Mouse (Mus musculus) hindbrain, embryonic 14.5 days (tissue): Measurements from ENCODE around the gene Il22ra1. TPM values are rescaled to one million over a fixed set of nuclear protein-coding genes. Genes with fewer than 3 reads are reported as not detected.

Experiments used
- ATAC-seq: fragments of 200-750 bp; cut with Nextera tagmentation; 2 replicates; pipeline ENCODE4 v1.8.0; 2017; ENCODE audit warnings: moderate number of reproducible peaks, mild to moderate bottlenecking, moderate TSS enrichment, moderate library complexity; ENCODE audit not compliant: low FRiP score
- DNase-seq: peaks from one replicate; pipeline ENCODE4 v3.0.0-alpha.2; 2015; ENCODE audit warnings: low spot score
- H3K27ac ChIP-seq: fragments of 300-500 bp; sonication (generic); 2 replicates; pipeline ENCODE4 v1.5.1; 2014; ENCODE audit warnings: mild to moderate bottlenecking, moderate library complexity
- H3K27me3 ChIP-seq: fragments of 300-500 bp; sonication (generic); 2 replicates; pipeline ENCODE4 v1.6.1; 2014; ENCODE audit warnings: mild to moderate bottlenecking, low read length, mixed read lengths; ENCODE audit not compliant: control insufficient read depth, insufficient read depth
- H3K36me3 ChIP-seq: fragments of 300-500 bp; sonication (generic); replicated peaks from 2 replicates; pipeline ENCODE4 v1.6.1; 2014; ENCODE audit not compliant: control insufficient read depth, insufficient read depth
- H3K4me1 ChIP-seq: fragments of 300-500 bp; sonication (generic); replicated peaks from 2 replicates; pipeline ENCODE4 v1.6.1; 2014; ENCODE audit warnings: antibody characterized with exemption, low read length, mixed read lengths; ENCODE audit not compliant: control insufficient read depth, insufficient read depth
- H3K4me2 ChIP-seq: fragments of 300-500 bp; sonication (generic); replicated peaks from 2 replicates; pipeline ENCODE4 v1.6.1; 2014; ENCODE audit warnings: mild to moderate bottlenecking, moderate library complexity
- H3K4me3 ChIP-seq: fragments of 300-500 bp; sonication (generic); replicated peaks from 2 replicates; pipeline ENCODE4 v1.5.1; 2014; ENCODE audit warnings: mild to moderate bottlenecking, low read length
- H3K9ac ChIP-seq: fragments of 300-500 bp; sonication (generic); 2 replicates; pipeline ENCODE4 v1.6.1; 2014
- H3K9me3 ChIP-seq: fragments of 300-500 bp; sonication (generic); 2 replicates; pipeline ENCODE4 v1.6.1; 2016; ENCODE audit warnings: low read length; ENCODE audit not compliant: control insufficient read depth
- WGBS: fragments of 180-500 bp; shearing (Covaris S2); extraction: QIAGEN DNeasy Blood & Tissue Kit; methylation state at CpG from one replicate; pipeline ENCODE4 v1.1.7; 2014; 5-methylcytosine and 5-hydroxymethylcytosine counted together
- polyA plus RNA-seq: library from polyadenylated mRNA; unstranded; fragments of >200 nt; fragmentation: Nextera tagmentation; extraction: Ambion mirVana; gene quantifications from 2 replicates; pipeline ENCODE4 v1.2.1, GENCODE M21; 2014

Gene Il22ra1
- not detected in 2 replicates for polyA plus RNA-seq

DNA sequence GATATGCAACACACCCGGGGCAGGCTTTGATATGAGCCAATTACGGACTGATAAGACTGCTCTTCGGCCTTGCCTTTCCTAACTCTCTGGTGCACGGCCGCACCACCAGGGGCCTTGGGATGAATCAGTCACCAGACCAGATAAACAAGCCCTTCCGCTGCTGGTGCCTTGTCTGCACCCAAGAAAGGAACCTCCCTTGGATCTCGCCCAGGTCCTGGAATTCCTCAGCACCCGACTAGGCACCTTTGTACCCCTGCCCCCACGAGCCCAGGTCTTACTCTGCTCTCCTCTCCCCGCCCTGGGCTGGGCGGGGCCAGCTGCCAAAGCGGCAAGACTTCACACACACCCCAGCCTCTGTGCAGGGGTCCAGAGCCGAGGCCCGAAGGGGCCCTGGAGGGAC is at the start of gene Il22ra1:
TSS of gene Il22ra1 (plus strand) at position 356 of the 400 bp plus-strand sequence.
- no peaks in the 10 kb centered on the region for H3K36me3 ChIP-seq
- ATAC-seq = no peak
- H3K27ac ChIP-seq = no peak within 1 kb of the TSS
- no peak within 1 kb of the TSS for H3K4me3 ChIP-seq
- WGBS = 59% methylated on average over 14 of the region's 14 CpGs
- H3K27me3 ChIP-seq = no peaks in the 10 kb centered on the region
- no peak for DNase-seq
- H3K4me1 ChIP-seq = no peaks in the 10 kb centered on the region
- no peak within 1 kb of the TSS for H3K4me2 ChIP-seq
- H3K9me3 ChIP-seq = no peaks in the 10 kb centered on the region; the same call in 1 of the 2 replicates
- no peak within 1 kb of the TSS for H3K9ac ChIP-seq

- Histone ChIP-seq H3K36me3 (no peaks in the 10 kb centered on the region), H3K4me1 (peaks cover 4% of the 10 kb centered on the region; the same call in 1 of the 2 replicates), H3K4me3 (no peak overlapping the region), H3K4me2 (no peak overlapping the region), H3K9me3 (no peaks in the 10 kb centered on the region), H3K27me3 (peaks cover 7% of the 10 kb centered on the region; the same call in 1 of the 2 replicates), H3K9ac (no peak overlapping the region), H3K27ac (no peak overlapping the region)
- WGBS = 77% methylated on average over 4 of the region's 4 CpGs
- no peak for ATAC-seq
- DNase-seq = no peak
These were observed 48.7 kb upstream of the Il22ra1 start for GRCm38 (mm10) chr4:135679316-135679715.

DNA sequence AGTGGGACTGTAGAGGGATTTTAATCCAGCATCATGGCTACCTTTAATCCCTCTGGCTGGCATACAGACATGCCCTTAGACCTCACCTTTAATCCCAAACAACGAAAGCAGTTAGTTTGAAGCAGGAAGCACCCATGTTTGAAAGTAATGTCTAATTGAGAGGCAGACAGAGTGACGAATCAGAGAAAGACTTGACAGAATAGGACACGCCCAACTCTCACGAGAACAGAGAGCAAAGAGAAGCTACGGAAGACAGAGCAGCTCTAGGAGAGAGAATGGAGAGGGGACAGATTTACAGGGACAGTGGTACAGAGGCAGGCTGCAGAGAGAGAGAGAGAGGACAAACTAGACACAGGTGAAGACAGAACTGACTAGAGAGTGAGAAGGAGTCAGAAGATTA is 46.2 kb upstream of the Il22ra1 start:
- H3K9me3 ChIP-seq = no peaks in the 10 kb centered on the region
- H3K9ac ChIP-seq = no peak overlapping the region
- H3K4me1 ChIP-seq = peaks cover 7% of the 10 kb centered on the region; the same call in 1 of the 2 replicates
- DNase-seq (no peak), ATAC-seq (no peak)
- no peak overlapping the region for H3K27ac ChIP-seq
- H3K4me2 ChIP-seq = no peak overlapping the region
- H3K36me3 ChIP-seq = no peaks in the 10 kb centered on the region
- WGBS = 74% methylated on average over 5 of the region's 5 CpGs
- H3K4me3 ChIP-seq = no peak overlapping the region
- H3K27me3 ChIP-seq = peaks cover 32% of the 10 kb centered on the region

- Histone ChIP-seq H3K4me1 (peaks cover 7% of the 10 kb centered on the region; the same call in 1 of the 2 replicates), H3K9me3 (no peaks in the 10 kb centered on the region), H3K4me2 (no peak overlapping the region), H3K4me3 (no peak overlapping the region), H3K36me3 (no peaks in the 10 kb centered on the region), H3K9ac (no peak overlapping the region), H3K27ac (no peak overlapping the region), H3K27me3 (peaks cover 48% of the 10 kb centered on the region)
- DNase-seq = peak; percentile 45
- no peak for ATAC-seq
- 25% methylated on average over 4 of the region's 4 CpGs for WGBS
These were observed 44.4 kb upstream of the Il22ra1 start for GRCm38 (mm10) chr4:135683553-135683952.

- Histone ChIP-seq H3K27ac (no peak overlapping the region), H3K9me3 (no peaks in the 10 kb centered on the region), H3K4me1 (peaks cover 7% of the 10 kb centered on the region; the same call in 1 of the 2 replicates), H3K27me3 (peaks cover 53% of the 10 kb centered on the region), H3K4me3 (no peak overlapping the region), H3K4me2 (no peak overlapping the region), H3K9ac (no peak overlapping the region), H3K36me3 (no peaks in the 10 kb centered on the region)
- DNase-seq (peak; percentile 56), ATAC-seq (no peak)
- WGBS = 37% methylated on average over 3 of the region's 3 CpGs
These were observed 43.2 kb upstream of the Il22ra1 start for GRCm38 (mm10) chr4:135684731-135685130.

GRCm38 (mm10) chr4:135685906-135686567 is 41.9 kb upstream of the Il22ra1 start, which contains the start of gene Ifnlr1:
Gene Ifnlr1 (plus strand): TSS chr4:135686287.
- DNase-seq = peak; percentile 37

GRCm38 (mm10) chr4:135686568-135686953 is 41.4 kb upstream of the Il22ra1 start:
- no peak for ATAC-seq
- H3K27me3 ChIP-seq = peaks cover 53% of the 10 kb centered on the region

More at GRCm38 (mm10) chr4:135685906-135686567, 41.9 kb upstream of the Il22ra1 start, which contains the start of gene Ifnlr1:
- no peak for ATAC-seq
- H3K9ac ChIP-seq = peak within 1 kb of the TSS; percentile 56
- no peaks in the 10 kb centered on the region for H3K36me3 ChIP-seq
- peaks cover 53% of the 10 kb centered on the region for H3K27me3 ChIP-seq
- peaks cover 7% of the 10 kb centered on the region; the same call in 1 of the 2 replicates for H3K4me1 ChIP-seq
- WGBS = under 1% methylated on average over 39 of the region's 41 CpGs
- peak within 1 kb of the TSS; percentile 94 for H3K4me2 ChIP-seq
- H3K9me3 ChIP-seq = no peaks in the 10 kb centered on the region
- H3K27ac ChIP-seq = no peak within 1 kb of the TSS
- H3K4me3 ChIP-seq = peak within 1 kb of the TSS; percentile 43

DNA sequence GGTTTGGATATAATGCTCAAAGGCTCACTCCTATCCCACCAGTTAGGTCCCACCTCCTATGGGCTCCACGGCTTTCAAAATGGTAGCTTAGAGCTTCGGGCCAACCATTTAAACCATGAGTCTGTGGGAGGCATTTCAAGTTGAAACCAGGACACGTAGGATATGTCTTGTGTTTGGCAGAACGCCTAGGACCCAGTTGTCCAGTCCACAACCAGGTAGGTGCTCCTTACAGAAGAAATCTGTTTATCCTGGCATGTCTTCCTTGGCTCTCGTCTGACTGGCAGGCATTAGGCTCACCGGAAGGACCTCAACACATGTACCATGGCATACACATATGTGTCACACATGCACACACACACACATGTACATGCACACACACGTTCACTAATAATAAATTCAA is 38.2 kb upstream of the Il22ra1 start:
- DNase-seq = no peak
- no peak overlapping the region for H3K9ac ChIP-seq
- H3K4me1 ChIP-seq = peaks cover 7% of the 10 kb centered on the region; the same call in 1 of the 2 replicates
- no peak overlapping the region for H3K4me3 ChIP-seq
- ATAC-seq = no peak
- no peaks in the 10 kb centered on the region for H3K9me3 ChIP-seq
- no peak overlapping the region for H3K27ac ChIP-seq
- H3K27me3 ChIP-seq = peaks cover 41% of the 10 kb centered on the region
- H3K36me3 ChIP-seq = no peaks in the 10 kb centered on the region
- H3K4me2 ChIP-seq = no peak overlapping the region
- WGBS = 91% methylated on average over 7 of the region's 7 CpGs

More at GRCm38 (mm10) chr4:135686568-135686953, 41.4 kb upstream of the Il22ra1 start:
- H3K4me3 ChIP-seq = peak overlapping the region; percentile 43
- H3K4me1 ChIP-seq = peaks cover 7% of the 10 kb centered on the region; the same call in 1 of the 2 replicates
- DNase-seq = no peak
- H3K9me3 ChIP-seq = no peaks in the 10 kb centered on the region
- H3K27ac ChIP-seq = no peak overlapping the region
- no peaks in the 10 kb centered on the region for H3K36me3 ChIP-seq
- peak overlapping the region; percentile 56 for H3K9ac ChIP-seq
- H3K4me2 ChIP-seq = peak overlapping the region; percentile 94
- 1% methylated on average over 21 of the region's 21 CpGs for WGBS

DNA sequence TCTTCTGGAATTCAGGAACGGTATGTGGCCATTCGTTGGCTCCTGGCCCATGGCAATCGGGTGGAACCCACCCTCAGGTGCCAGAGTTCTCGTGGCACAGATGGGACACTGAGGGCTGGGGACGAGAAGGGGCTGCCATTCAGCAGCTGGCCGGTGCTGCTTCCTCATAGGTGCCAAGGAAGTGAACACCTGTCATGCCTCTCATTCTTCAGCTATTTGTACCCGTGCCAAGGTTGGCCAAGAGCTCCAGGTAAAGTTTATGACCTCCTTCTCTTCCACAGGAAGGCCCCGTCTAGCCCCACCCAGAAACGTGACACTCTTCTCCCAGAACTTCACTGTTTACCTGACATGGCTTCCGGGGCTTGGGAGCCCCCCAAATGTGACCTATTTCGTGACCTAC is 37.7 kb upstream of the Il22ra1 start:
- DNase-seq (no peak), ATAC-seq (no peak)
- H3K9me3 ChIP-seq = no peaks in the 10 kb centered on the region
- H3K27me3 ChIP-seq = peaks cover 36% of the 10 kb centered on the region
- H3K9ac ChIP-seq = no peak overlapping the region
- H3K36me3 ChIP-seq = no peaks in the 10 kb centered on the region
- no peak overlapping the region for H3K4me3 ChIP-seq
- WGBS = 89% methylated on average over 11 of the region's 11 CpGs
- H3K27ac ChIP-seq = no peak overlapping the region
- no peak overlapping the region for H3K4me2 ChIP-seq
- H3K4me1 ChIP-seq = peaks cover 7% of the 10 kb centered on the region; the same call in 1 of the 2 replicates
